Mouse (Mus musculus) limb, embryonic 14.5 days (tissue): ENCODE results near the gene Hscb. TPM values are rescaled to one million over a fixed set of nuclear protein-coding genes. Genes with fewer than 3 reads are reported as not detected.

Experiments used
- ATAC-seq: fragments of 200-750 bp; cut with Nextera tagmentation; 2 replicates; pipeline ENCODE4 v1.8.0; 2017; ENCODE audit warnings: low read depth, moderate number of reproducible peaks, moderate TSS enrichment; ENCODE audit not compliant: low FRiP score
- DNase-seq: peaks from one replicate; pipeline ENCODE4 v3.0.0-alpha.2; 2015; ENCODE audit warnings: low spot score
- H3K27ac ChIP-seq: fragments of 300-500 bp; sonication (generic); replicated peaks from 2 replicates; pipeline ENCODE4 v1.5.1; 2014; ENCODE audit warnings: low read depth, mild to moderate bottlenecking, low read length, moderate library complexity, mixed read lengths
- H3K27me3 ChIP-seq: fragments of 300-500 bp; sonication (generic); 2 replicates; pipeline ENCODE4 v1.6.1; 2014; ENCODE audit warnings: low read length, mixed read lengths; ENCODE audit not compliant: control insufficient read depth, insufficient read depth
- H3K36me3 ChIP-seq: fragments of 300-500 bp; sonication (generic); 2 replicates; pipeline ENCODE4 v1.6.1; 2014; ENCODE audit warnings: mild to moderate bottlenecking, low read length, moderate library complexity, mixed read lengths; ENCODE audit not compliant: control insufficient read depth, insufficient read depth
- H3K4me1 ChIP-seq: fragments of 300-500 bp; sonication (generic); 2 replicates; pipeline ENCODE4 v1.6.1; 2014; ENCODE audit warnings: antibody characterized with exemption, low read length, mixed read lengths; ENCODE audit not compliant: control insufficient read depth, insufficient read depth
- H3K4me2 ChIP-seq: fragments of 300-500 bp; sonication (generic); replicated peaks from 2 replicates; pipeline ENCODE4 v1.6.1; 2014; ENCODE audit warnings: low read depth, mild to moderate bottlenecking, low read length, moderate library complexity; ENCODE audit not compliant: severe bottlenecking
- H3K4me3 ChIP-seq: fragments of 300-500 bp; sonication (generic); replicated peaks from 2 replicates; pipeline ENCODE4 v1.5.1; 2014; ENCODE audit warnings: low read length
- H3K9ac ChIP-seq: fragments of 300-500 bp; sonication (generic); 2 replicates; pipeline ENCODE4 v1.6.1; 2014; ENCODE audit warnings: mild to moderate bottlenecking, low read depth, low read length, moderate library complexity; ENCODE audit not compliant: severe bottlenecking
- H3K9me3 ChIP-seq: fragments of 300-500 bp; sonication (generic); 2 replicates; pipeline ENCODE4 v1.6.1; 2016; ENCODE audit warnings: low read length; ENCODE audit not compliant: control insufficient read depth
- POLR2A ChIP-seq: fragments of 200-500 bp; IDR thresholded peaks from 2 replicates; pipeline ENCODE4 v1.8.0; 2012; ENCODE audit warnings: inconsistent platforms, mild to moderate bottlenecking, moderate library complexity, borderline replicate concordance; ENCODE audit not compliant: insufficient read depth, insufficient read length; ENCODE audit errors: extremely low read depth
- WGBS: fragments of 180-500 bp; shearing (Covaris S2); extraction: QIAGEN DNeasy Blood & Tissue Kit; methylation state at CpG from one replicate; pipeline ENCODE4 v1.1.7; 2014; 5-methylcytosine and 5-hydroxymethylcytosine counted together
- polyA plus RNA-seq, 2 experiments: library from polyadenylated mRNA; depleted of rRNA in 1 of 2; stranded (reverse) in 1 of 2; unstranded in 1 of 2; fragments of >200 nt; fragmentation: Nextera tagmentation in 1 of 2; extraction: Ambion mirVana in 1 of 2; gene quantifications; 2 replicates each; pipeline versions ENCODE4 v1.2.1 to v1.2.3; 2012 to 2014

The Hscb gene
- polyA plus RNA-seq, 2 experiments, result 19.3 to 19.4 TPM

DNA sequence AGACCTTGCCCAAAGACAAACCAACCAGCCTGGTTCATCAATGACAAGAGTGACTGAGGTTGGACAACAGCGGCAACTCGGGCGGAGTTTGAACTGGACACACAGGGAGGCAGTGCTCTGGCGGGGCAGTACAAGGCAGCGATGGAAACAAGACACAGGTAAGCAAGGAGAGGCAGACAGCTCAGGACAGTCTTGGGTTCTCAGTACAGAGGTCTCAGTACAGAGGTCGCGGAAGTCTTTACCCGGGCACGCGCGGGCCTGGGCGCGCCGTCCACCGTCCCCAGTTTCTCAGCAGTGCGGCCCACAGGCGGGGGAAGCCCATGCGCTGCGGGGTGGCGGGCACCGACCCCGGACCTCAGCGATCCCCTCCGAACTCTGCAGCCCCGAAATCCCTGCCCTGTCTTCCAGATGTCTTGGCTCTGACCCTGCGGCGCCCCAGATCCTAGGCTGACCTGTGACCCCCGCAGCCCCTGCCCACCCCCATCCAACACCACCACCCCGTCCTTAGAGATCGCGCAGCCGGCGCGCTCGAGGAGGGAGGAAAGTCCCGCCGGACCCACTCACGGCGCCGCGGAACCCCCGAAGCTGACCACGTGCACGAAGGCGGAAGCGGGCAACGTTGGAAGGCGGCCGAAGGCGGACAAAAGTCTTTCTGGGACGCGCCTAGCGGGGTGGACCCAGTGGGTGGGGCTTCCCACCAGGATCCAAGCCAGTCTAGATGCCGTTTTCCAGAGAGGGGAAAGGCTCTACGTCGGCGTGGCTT, 59.4 kb downstream of the Hscb start, which contains the start of gene Pus1:
Gene Pus1, minus strand, starts transcription at position 662 of the 763 bp plus-strand sequence.
- H3K4me1 ChIP-seq, result peaks cover 6% of the 10 kb centered on the region; the same call in 1 of the 2 replicates
- WGBS, result under 1% methylated on average over 42 of the region's 57 CpGs
- H3K27ac ChIP-seq, result peak within 1 kb of the TSS; percentile 67; the same call in 1 of the 2 replicates
- no peaks in the 10 kb centered on the region for H3K27me3 ChIP-seq
- DNase-seq (peak; percentile 94), ATAC-seq (peak; percentile 91)
- TF ChIP-seq POLR2A, result peak; percentile 30; the same call in 1 of the 2 replicates
- H3K9ac ChIP-seq, result peak within 1 kb of the TSS; percentile 78
- H3K4me2 ChIP-seq, result peak within 1 kb of the TSS; percentile 88
- H3K36me3 ChIP-seq, result peaks cover 37% of the 10 kb centered on the region
- no peaks in the 10 kb centered on the region for H3K9me3 ChIP-seq
- peak within 1 kb of the TSS; percentile 78 for H3K4me3 ChIP-seq

- peak overlapping the region; percentile 88 for H3K4me2 ChIP-seq
- H3K9me3 ChIP-seq, result no peaks in the 10 kb centered on the region
- H3K27ac ChIP-seq, result no peak overlapping the region
- DNase-seq (no peak), ATAC-seq (no peak)
- TF ChIP-seq POLR2A, result no peak
- no peaks in the 10 kb centered on the region for H3K27me3 ChIP-seq
- peak overlapping the region; percentile 78 for H3K9ac ChIP-seq
- 16% methylated on average over 15 of the region's 15 CpGs for WGBS
- peaks cover 6% of the 10 kb centered on the region; the same call in 1 of the 2 replicates for H3K4me1 ChIP-seq
- peak overlapping the region; percentile 78 for H3K4me3 ChIP-seq
- peaks cover 40% of the 10 kb centered on the region for H3K36me3 ChIP-seq
Observed at GRCm38 (mm10) chr5:110779276-110779997, 60.1 kb downstream of the Hscb start.

Other genes starting within 250 kb of the Hscb start
- gene Noc4l, start 186.4 kb downstream of the Hscb start, polyA plus RNA-seq (2012; rRNA removed), result 70.8 and 85.6 TPM in 2 replicates
- 40.1 and 43.0 TPM in 2 replicates for gene Noc4l, start 186.4 kb downstream of the Hscb start, polyA plus RNA-seq (2014; fragmentation: Nextera tagmentation; extraction: Ambion mirVana)
- 29.2 and 31.8 TPM in 2 replicates for gene Ddx51, start 186.3 kb downstream of the Hscb start, polyA plus RNA-seq (2012; rRNA removed)
- 27.5 and 28.2 TPM in 2 replicates for gene Ddx51, start 186.3 kb downstream of the Hscb start, polyA plus RNA-seq (2014; fragmentation: Nextera tagmentation; extraction: Ambion mirVana)
- gene Ep400, start 69.1 kb downstream of the Hscb start, polyA plus RNA-seq (2012; rRNA removed), result 62.2 and 65.1 TPM in 2 replicates
- 37.9 and 38.2 TPM in 2 replicates for gene Ep400, start 69.1 kb downstream of the Hscb start, polyA plus RNA-seq (2014; fragmentation: Nextera tagmentation; extraction: Ambion mirVana)
- 29.4 and 30.6 TPM in 2 replicates for gene Pus1, start 59.1 kb downstream of the Hscb start, polyA plus RNA-seq (2012; rRNA removed)
- 20.0 and 20.9 TPM in 2 replicates for gene Pus1, start 59.1 kb downstream of the Hscb start, polyA plus RNA-seq (2014; fragmentation: Nextera tagmentation; extraction: Ambion mirVana)
- 62.6 and 85.6 TPM in 2 replicates for gene Ulk1, start 29.7 kb downstream of the Hscb start, polyA plus RNA-seq (2012; rRNA removed)
- 28.1 and 36.9 TPM in 2 replicates for gene Ulk1, start 29.7 kb downstream of the Hscb start, polyA plus RNA-seq (2014; fragmentation: Nextera tagmentation; extraction: Ambion mirVana)
- 15.2 and 18.1 TPM in 2 replicates for gene Chek2, start 202 bp upstream of the Hscb start, polyA plus RNA-seq (2012; rRNA removed)
- gene Chek2, start 202 bp upstream of the Hscb start, polyA plus RNA-seq (2014; fragmentation: Nextera tagmentation; extraction: Ambion mirVana), result 15.5 and 16.2 TPM in 2 replicates
- 16.3 and 19.7 TPM in 2 replicates for gene Ttc28, start 40.0 kb upstream of the Hscb start, polyA plus RNA-seq (2012; rRNA removed)
- 19.9 and 25.9 TPM in 2 replicates for gene Ttc28, start 40.0 kb upstream of the Hscb start, polyA plus RNA-seq (2014; fragmentation: Nextera tagmentation; extraction: Ambion mirVana)